Mouse (Mus musculus): ENCODE results near the gene Fam19a2.

- TF ChIP-seq CTCF (IDR thresholded peaks at IDR 0.05; ENCODE audit: control insufficient read depth, insufficient read depth, insufficient replicate concordance, low read depth, low read length) (no peak), POLR2A (IDR thresholded peaks at IDR 0.05; ENCODE audit: control insufficient read depth, low read depth, low read length) (no peak)
Measured at GRCm38 (mm10) chr10:123572342-123573070, 308.7 kb downstream of the Fam19a2 start.
